Mouse (Mus musculus) monocyte, adult 2 months (primary cell): ENCODE measurements around the gene Fosl1.
"Not testable (repeated sequence)": the region's sequence is repeated elsewhere in the genome, so short reads cannot be mapped to it uniquely, and the experiment has no call there.

ENCODE experiments used
- DNase-seq, 2 experiments: peaks; one replicate each; pipeline ENCODE4 v3.0.0; 2022; ENCODE audit warnings: low spot score in 2 of 2, low read depth in 1 of 2

Gene Fosl1

DNA sequence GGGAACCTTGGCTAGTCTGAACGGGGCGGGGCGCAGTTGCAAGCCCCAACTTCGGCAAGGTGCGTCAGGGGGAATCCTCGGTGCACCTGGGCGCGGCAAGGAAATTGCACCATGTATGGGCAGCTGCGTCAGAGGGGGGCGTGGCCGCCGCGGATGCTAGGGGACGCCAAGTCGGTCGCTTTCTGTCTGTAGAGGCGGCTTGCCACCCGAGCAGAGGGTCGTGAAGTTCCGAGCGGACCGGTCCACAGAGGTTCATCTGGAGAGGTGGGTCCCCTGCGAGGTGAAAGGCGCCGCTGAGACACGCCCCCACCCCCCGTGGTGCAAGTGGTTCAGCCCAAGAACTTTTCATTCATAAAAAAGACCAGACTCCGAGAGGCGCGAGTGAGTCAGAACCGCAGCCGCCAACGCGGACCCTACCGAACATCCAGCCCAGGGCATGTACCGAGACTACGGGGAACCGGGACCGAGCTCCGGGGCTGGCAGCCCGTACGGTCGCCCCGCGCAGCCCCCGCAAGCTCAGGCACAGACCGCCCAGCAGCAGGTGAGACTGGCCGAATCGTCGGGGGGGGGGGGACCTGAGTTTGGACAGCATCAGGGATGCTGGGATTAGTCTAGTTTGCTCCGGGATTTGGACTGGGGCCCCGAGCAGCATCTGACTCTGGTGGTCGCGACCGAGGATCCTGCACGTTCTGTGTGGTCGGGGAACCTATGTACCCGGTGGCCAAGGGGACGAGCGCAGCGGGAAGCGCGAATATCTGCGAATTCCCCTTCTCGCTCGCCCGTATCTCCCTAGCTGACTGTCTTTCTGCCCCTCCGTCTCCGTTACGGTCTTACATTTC is at the start of gene Fosl1:
TSS of gene Fosl1 (plus strand) at position 33 of the 839 bp plus-strand sequence.
- DNase-seq = peak in 1 of 2 experiments; percentile 57

DNA sequence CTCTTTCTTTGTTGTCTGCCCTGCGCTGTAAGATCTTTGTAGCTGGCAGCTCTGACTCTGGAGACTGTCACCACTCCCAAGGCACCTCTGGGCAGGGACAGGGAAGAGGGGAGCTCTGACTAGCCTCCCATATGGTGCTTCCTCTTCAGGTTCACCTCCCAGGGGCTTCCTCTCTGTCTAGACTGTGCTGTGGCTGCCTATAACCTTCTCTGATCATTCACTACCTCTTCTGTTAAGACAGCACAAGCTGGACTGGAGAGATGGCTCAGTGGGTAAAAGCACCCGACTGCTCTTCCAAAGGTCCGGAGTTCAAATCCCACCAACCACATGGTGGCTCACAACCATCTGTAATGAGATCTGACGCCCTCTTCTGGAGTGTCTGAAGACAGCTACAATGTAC is 46.3 kb upstream of the Fosl1 start:
- not testable (repeated sequence) for DNase-seq

DNA sequence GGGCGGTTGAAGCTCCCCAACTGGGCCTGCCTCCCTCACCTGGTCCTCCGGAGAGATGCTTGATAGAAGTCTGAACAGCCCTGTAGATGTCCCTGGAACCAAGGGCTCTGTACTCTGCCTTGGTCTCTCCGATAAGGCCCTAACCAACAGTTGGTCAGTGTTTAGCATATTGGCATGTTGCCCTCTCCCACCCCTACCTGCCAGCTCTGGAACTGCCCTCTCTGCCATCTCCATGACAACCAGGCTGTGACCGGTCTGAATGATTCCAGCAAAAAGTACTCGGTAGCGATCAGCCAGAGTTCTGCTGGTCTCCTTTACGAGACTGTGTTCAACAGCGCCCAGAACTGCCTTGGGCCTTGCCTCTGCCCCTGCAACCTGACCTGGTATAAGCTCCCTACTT is 45.1 kb upstream of the Fosl1 start, which contains the start of gene Tsga10ip:
TSS of gene Tsga10ip (minus strand) at position 234 of the 400 bp plus-strand sequence.
- no peak for DNase-seq

DNA sequence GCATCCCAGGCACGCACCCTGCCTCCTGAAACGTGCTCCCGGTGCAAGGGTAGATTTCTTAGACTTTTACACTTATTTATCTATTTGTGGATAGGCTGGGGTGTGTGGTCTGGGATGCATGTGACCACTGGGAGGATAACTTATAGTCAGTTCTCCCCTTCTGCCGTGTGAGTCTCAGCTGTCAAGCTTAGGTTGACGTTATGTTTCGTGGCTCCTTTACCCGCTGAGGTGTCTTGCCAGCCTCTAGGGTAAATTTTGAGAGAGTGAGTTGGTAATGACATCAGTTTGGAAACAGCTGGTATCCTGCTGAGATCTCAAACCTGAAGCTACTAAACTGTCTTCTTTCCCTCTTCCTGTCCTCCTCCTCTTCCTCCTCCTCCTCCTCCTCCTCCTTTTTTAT is 41.4 kb upstream of the Fosl1 start:
- no peak for DNase-seq

DNA sequence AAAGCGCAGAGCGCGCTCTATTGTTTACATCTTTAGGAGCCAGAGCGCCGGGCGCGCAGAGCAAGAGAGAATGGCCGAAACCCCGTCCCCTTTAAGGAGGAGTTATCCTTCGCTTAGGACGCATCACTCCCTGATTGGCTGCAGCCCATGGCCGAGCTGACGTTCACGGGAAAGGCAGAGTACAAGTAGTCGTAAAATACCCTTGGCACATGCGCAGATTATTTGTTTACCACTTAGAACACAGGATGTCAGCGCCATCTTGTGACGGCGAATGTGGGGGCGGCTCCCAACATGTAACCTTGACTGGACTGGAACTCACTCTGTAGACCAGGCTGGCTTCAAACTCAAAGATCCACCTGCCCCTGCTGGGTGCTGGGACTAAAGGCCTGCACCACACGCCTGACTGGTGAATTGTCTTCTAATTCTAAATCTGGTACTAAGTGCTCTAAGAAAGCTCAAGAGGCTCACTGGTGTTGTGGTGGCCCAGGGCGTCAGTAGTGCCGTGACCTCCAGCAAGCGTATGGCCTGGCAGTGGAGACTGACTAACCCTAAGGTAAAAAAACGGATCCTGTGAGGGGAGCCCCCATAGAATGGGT is 40.7 kb upstream of the Fosl1 start:
- DNase-seq = peak in 1 of 2 experiments; percentile 49

DNA sequence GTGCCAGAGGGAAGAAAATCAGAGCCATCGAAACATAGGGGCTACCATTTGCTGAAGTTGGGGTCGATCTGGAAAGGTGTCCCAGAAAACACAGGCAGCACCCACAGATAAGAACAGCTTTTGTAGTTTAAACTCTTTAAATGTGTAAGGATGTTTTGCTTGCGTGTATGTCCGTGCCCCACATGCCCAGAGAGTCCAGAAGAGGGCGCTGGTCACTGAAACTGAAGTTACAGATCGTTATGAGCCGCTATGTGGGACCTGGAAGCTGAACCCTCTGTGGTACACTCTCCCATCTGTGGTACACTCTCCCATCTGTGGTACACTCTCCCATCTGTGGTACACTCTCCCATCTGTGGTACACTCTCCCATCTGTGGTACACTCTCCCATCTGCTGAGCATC is 40.2 kb upstream of the Fosl1 start:
- DNase-seq = peak in 1 of 2 experiments; percentile 67

DNA sequence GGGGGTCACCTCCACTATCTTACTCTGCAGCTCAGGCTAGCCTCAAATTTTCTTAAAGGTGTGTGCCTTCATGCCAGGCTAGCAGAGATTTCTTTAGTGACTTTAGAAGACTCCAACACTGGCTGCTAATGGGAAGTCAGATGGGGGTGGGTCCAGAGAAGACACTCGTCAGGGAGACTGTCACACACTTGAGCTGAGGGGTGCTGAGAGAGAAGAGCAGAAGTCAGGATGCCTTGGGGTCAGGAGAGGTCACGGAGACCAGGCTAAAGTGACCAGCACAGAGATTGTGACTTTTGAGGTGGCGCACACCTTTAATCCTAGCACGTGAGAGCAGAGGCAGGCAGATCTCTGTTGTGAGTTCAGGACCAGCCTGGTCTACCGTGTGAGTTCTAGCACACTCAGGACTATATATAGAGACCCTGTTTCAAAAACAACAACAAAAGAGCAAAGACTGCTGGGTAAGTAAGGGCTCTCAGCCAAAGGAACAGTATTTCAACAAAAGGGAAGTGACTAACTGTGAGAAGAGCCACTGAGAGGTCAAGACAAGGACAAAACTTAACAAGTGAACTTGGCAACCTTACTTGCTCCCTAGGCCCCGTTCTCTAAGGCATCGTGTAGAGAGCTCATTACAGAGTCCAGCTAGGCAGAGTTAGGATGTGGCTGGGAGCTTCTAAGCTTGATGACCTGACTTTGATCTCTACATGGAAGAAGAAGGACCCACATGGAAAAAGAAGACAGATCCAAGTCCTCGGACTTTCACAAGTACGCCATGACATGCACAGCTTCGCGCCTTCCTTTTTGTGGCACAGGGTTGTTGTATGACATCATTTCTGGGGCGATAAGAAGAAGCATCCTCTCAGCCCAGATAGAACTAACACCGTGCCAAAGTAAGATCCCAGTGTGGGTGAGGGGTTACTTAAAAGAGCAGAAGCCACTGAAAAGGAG is 39.0 kb upstream of the Fosl1 start:
- DNase-seq = peak in 1 of 2 experiments; percentile 56

DNA sequence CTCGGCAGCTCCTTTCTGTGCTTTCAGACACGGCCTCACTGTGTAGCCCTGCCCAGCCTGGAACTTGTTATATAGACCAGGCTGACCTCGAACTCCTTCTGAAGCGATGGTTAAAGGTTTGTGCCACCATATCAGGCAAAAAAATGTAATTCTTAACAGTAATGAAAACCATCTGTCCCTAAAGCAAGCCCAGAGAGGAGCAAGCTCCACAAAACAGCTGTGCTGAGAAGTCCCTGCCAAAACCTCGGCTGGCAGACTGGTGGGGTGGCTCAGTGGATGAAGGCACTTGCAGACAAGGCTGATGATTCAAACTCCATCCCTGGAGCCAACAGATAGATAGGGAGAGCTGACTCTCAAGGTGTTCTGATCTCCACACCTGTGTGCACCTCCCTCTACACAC is 38.3 kb upstream of the Fosl1 start:
- no peak for DNase-seq

DNA sequence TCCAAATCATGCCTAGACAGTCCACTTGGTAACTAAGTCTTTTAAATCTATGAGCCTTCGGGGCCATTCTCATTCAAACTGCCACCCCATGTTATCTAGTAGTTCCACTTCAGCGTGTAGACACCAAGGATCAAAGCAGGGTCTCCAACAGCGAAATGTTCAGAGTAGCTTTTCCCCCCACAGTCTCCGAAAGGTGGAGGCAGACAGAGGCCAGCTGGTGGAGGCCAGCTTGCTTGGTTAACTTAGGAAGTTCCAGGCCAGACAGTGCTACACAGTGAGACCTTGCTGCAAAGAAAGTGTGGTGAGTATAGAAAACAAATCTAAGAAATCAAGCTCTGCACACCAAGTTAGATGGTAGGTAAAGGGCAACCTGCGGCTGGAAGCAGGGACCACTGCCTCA is 36.7 kb upstream of the Fosl1 start:
- DNase-seq = no peak

DNA sequence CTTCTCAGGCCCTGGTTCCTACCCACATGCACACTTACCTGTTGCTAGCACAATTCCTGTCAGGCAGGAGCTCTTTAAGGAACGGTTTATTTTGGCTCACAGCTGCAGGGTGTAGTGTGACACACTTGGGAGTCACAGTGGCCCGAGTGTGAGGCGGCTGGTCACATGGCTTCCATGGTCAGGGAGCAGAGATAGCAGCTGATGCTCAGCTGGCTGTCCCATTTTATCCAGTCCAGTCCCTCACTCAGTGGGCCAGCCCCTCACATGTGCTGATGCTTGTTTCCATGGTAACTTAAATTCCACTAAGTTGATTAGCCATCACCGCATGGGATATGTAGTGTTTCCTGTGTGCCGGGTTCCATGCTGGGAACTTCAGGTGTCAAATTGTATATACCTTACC is 35.4 kb upstream of the Fosl1 start:
- no peak for DNase-seq

DNA sequence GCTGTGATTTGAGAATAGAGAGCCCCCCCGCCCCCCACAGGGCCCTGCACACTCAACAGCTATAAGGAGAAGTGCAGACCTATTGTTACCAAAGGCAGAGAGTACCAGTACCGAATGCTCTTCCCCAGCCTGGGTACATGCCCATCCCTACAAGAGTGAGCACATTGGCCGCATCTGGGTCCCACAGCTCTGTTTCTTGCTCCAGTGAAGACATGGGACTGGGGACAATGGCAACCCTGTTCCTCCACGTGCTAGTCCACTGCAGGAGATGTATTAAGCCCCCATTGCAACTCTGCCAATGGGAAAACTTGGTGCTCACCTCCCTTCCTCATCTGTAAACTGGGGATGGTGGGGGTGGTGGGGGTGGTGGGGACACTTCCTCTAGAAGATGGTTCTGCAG is 33.5 kb upstream of the Fosl1 start:
- no peak for DNase-seq

DNA sequence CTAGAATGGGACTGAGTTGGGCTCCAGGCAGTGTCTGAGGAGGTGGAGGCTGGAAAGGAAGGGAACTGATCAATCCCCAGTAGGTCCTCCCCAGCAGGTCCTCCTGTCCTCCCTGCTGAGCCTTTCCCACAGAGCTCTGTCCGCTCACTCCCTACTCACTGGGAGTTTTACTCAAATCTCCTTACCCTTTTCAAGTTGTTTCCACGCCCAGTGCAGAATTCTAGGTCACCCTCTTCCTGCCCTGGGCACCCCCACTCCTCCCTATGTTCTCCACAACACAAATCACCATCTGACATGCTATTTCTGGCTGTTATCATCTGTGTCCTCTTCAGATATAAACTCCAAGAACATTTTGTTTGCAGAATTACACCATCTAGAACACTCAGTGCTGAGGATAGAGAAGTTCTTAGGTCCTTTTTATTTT is 32.8 kb upstream of the Fosl1 start:
- no peak for DNase-seq

DNA sequence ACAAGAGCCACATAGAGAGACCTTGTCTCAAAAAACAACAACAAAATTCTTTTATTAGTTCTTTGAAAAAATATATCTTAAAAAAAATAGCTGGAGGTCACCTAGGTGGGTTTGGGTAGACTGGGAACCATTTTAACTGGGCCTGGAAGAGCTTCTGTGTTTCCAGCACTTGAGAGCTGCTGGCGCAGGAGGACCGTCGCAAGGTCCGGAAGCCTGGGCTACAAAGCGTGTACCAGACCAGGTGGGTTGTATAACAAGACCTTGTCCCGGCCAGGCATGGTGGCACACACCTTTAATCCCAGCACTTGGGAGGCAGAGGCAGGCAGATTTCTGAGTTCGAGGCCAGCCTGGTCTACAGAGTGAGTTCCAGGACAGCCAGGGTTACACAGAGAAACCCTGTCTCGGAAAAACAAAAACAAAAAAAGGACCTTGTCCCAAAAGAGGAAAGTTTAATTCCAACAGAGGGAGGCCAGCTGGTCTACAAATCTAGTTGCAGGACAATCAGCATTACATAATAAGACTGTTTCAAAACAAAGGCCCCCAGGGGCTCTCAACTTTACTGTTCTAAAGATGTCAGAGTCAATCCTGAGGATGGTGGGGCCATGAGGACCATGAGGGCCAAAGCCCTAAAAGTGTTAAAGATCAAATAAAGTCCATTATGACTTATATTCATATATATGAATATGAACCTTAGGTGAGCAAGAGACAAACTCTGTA is 28.4 kb upstream of the Fosl1 start:
- no peak for DNase-seq

DNA sequence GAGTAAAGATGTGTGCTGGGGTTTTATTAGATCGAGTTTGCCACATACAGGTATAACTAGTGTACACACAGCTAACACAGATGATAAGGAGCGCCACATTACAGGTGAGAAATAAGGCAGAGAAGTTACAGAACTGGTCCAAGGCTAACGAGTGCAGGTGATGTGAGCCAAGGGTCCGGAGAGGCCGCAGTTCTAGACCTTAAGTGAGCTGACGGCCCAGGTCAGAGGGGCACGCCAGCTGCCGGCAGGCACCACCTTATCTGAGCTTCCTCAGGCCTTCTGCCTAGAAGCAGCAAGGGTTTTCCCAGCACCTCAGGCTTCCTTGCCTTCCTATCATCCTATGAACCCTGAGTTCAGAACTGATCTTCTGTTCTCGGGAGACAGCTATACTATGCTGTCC is 27.7 kb upstream of the Fosl1 start:
- no peak for DNase-seq

DNA sequence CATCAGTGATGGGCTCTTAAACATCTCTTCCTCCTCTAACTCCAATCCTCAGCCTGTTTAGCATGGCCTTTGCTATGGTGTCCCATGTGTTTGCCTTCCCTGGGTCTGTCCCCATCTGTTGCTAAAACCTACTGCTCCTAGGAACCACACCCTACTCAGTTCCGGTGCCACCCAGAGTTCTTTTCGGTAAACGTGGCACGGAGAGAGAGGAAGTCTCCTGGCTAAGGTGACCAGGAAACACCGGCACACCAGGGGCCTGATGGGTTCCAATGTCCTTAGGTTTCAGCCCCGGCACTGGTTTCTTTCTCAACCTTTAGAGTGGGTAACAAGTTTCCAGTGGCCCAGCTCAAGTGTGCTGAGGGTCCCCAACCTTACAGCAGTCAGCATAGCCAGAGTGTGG is 26.8 kb upstream of the Fosl1 start:
- no peak for DNase-seq

DNA sequence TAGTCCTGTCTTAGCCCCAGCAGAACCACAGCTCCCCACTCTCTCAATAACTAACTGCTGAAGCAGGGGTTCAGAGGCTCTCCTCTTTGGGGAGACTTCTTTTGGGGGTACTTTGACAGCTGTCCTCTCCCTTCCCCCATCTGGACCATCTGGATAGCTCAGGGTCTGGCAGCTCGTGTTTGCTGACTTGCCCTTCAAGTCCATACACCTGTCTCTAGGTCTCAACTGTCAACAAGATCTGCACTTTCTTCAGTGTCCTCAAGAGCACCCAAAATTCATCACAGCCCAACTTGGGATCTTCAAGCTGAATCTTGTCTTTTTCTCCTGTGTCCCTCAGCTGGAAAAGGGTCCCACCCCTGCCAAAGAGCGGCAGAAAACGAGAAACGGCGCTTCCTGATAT is 25.6 kb upstream of the Fosl1 start:
- DNase-seq = no peak

DNA sequence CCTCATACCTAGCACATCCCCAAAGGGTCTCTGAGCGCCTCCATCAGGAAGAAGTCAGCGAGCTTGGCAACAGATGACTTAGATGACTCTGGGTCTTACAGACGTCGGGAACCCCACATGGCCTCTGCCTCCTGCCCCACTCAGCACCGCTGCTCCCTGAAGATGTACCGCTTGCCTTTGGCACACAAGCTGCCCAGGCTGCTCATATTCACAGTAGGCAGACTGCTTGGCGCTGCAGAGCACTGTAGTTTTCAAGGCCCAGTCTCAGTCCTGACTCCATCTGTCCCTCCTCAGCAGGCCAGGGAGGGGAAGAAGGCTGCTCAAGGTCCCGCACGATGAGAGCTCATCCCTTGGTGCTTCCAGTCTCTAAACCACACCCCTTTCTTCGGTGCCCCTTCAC is 25.1 kb upstream of the Fosl1 start:
- no peak for DNase-seq

DNA sequence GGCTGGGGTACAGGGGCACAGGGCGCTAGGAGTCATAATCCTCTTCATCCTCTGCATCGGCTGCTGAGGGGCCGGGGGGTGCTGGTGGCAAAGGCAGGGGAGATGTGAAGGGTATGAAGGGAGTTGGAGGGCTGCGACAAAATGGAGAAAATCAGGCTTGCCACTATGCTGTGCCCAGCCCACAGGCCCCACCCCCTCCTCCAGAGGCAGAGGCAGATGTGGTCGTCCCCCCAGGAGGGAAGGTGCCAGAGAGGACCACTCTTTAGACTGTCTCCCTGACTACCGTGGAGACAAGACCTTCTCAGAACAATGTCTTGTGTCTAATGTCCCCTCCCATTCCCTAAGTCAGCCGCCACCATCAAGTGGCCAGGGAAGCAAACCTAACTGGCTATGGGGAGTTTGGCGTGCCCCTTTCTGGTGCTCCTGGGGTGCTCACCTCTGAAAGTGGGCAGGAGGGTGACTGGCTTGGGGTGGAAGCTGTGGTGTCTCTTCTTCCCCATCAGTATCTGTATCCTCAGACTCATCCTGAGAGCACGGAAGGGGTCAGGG is 24.4 kb upstream of the Fosl1 start:
- DNase-seq = no peak

DNA sequence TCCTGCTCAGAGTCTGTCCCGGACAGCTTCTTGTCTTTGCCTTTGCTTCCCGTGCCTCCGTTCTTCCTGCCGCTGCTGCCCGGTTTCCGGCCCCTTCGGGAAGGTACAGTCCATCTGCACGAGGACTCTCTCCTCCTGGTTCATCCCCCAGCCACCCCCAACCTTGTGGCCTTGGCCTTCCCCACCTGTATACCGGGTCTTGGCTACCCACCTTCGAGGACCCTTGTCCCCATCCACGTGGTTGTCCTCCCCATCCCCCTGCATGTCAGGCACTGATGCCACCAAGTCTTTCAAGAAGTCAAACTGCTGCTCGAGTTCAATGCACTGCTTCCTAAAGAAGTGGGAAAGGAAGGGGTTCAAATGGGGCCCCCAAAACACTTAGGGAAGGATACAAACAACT is 23.8 kb upstream of the Fosl1 start:
- DNase-seq = no peak

DNA sequence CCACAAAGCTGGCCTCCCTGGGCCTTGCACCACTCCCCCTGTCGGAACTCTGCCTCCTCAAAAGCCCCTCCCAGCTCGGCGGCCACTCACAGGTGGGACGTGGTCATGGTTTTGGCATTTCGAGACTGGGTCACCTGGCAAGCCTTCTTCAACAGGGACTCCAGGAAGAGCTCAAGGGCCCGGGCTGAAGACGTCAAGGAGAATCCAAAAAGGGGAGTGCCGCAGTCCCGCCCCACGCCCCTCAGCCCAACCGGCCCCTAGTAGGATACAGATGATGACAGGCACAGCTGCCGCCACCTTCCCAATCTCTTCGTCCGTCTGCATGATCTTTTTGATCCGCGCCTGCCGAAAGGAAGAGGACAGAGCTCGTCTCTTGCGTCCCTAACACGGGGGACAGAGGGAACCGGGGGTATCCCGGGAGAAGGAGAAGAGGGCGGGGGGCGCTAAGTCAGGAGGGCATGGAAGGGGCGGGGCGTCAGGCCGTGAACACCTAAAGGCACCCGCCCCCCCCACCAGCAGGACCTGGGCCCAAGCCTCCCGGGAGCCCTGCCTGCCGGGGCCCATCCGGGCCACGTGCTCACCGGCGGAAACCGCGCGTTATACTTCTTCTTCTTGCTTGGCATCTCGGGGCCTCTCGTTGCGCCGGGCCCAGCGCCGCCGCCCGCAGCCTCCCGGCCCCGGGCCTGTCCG is 23.1 kb upstream of the Fosl1 start:
- DNase-seq = no peak
